Mouse (Mus musculus) cerebellum, adult 2 months (tissue): Measurements from ENCODE around the gene Elmsan1. TPM values are rescaled to one million over a fixed set of nuclear protein-coding genes. Genes with fewer than 3 reads are reported as not detected.

ENCODE experiments used
- DNase-seq, 2 experiments: peaks; one replicate each; pipeline ENCODE4 v3.0.0; 2021
- H3K27ac ChIP-seq: fragments of 200-500 bp; 2 replicates; pipeline ENCODE4 v1.5.1; 2012; ENCODE audit warnings: low read length, control low read depth, inconsistent platforms; ENCODE audit not compliant: insufficient read depth
- H3K27me3 ChIP-seq: fragments of 200-500 bp; 2 replicates; pipeline ENCODE4 v1.6.1; 2012; ENCODE audit warnings: inconsistent platforms, mild to moderate bottlenecking, low read length, moderate library complexity; ENCODE audit not compliant: control insufficient read depth, insufficient read depth
- H3K4me1 ChIP-seq: fragments of 200-500 bp; 2 replicates; pipeline ENCODE4 v1.6.1; 2011; ENCODE audit warnings: low read length; ENCODE audit not compliant: control insufficient read depth, insufficient read depth
- H3K4me3 ChIP-seq: fragments of 200-500 bp; replicated peaks from 2 replicates; pipeline ENCODE3; 2011; ENCODE audit warnings: mild to moderate bottlenecking, low read depth, low read length, control low read depth; ENCODE audit not compliant: insufficient read depth
- CTCF ChIP-seq: fragments of 200-500 bp; IDR thresholded peaks from 2 replicates; pipeline ENCODE4 v1.5.1; 2011; ENCODE audit warnings: low read depth, mild to moderate bottlenecking, control low read depth, low read length, moderate library complexity, borderline replicate concordance; ENCODE audit not compliant: insufficient read depth
- POLR2A ChIP-seq: fragments of 200-500 bp; IDR thresholded peaks from 2 replicates; pipeline ENCODE4 v1.6.1; 2011; ENCODE audit warnings: low read length, control low read depth, borderline replicate concordance; ENCODE audit not compliant: insufficient read depth
- WGBS: fragments of 180-500 bp; shearing (Covaris S2); methylation state at CpG from one replicate; pipeline ENCODE4 v1.1.7; 2018; 5-methylcytosine and 5-hydroxymethylcytosine counted together
- polyA plus RNA-seq: library from polyadenylated mRNA; depleted of rRNA; stranded (reverse); fragments of >200 nt; gene quantifications from 2 replicates; pipeline ENCODE4 v1.2.3, GENCODE M21; 2012

Elmsan1 gene
- polyA plus RNA-seq, 1 experiment: 8.4 TPM

DNA sequence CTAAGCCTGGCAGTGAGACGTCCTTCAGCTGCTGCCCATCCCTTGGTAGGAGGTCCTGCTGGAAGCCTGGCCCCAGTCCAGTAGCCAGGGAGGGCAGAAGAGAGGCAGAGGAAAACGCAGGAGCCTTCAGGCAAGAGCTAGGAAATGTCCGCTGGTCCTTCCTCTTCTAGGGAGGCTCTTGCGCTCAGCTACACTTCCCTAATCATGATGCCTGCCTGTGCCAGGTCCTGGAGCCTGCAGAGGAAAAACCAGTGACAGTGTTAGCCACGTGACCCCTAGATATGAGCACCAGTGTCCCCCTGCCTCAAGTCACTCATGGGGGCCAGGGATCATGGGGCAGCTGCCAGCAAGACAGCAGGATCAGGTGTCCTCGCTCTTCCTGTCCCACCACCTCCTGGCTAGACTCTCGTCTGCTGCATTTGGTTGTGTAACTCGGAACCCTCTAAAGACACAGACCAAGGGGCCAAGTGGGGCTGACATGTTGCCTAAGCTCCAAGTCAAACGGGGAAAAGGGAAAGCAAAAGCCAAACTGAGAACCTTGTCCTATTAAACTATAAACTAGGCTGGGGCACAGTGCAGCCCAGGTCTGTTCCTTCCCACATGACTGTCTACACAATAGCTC lies 44.4 kb downstream of the Elmsan1 start:
- H3K27ac ChIP-seq: no peak overlapping the region
- TF ChIP-seq POLR2A: no peak
- no peak for TF ChIP-seq CTCF
- H3K27me3 ChIP-seq: no peaks in the 10 kb centered on the region
- 35% methylated on average over 9 of the region's 9 CpGs for WGBS
- H3K4me3 ChIP-seq: no peak overlapping the region
- DNase-seq: peak; percentile 56 to 59
- peaks cover 45% of the 10 kb centered on the region for H3K4me1 ChIP-seq

DNA sequence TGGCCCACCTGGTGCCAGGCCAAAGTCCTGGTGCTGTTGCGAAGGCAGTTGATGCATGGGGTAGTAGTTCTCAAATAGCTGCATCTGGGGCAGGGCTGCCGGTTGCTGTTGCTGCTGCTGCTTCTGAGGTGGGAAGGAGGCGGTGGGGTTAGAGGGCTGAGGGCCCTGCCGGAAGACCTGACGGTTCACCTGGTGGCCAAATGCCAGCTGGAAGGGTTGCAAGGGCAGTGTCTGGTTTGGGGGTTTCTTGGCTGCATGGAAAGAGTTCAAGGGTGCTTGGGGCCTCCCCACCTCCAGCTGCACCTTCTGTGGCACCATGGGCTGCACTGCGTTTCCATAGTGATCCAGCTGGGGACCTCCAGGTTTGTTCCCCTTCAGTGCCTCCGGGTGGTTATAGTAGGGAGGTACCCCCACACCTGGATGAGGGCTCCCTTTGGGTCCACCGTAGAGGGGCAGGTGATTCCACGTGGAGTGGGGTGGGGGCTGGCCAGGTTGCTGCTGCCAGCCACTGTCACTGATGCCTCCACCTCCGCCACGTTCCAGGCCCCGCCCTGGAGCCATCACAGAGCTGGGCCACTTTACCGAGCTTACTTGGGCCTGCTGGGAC lies 45.3 kb downstream of the Elmsan1 start:
- DNase-seq: no peak
- Histone ChIP-seq H3K4me3 (no peak overlapping the region), H3K4me1 (peaks cover 48% of the 10 kb centered on the region), H3K27ac (no peak overlapping the region), H3K27me3 (no peaks in the 10 kb centered on the region)
- WGBS: 74% methylated on average over 13 of the region's 13 CpGs
- no peak for TF ChIP-seq POLR2A
- no peak for TF ChIP-seq CTCF

DNA sequence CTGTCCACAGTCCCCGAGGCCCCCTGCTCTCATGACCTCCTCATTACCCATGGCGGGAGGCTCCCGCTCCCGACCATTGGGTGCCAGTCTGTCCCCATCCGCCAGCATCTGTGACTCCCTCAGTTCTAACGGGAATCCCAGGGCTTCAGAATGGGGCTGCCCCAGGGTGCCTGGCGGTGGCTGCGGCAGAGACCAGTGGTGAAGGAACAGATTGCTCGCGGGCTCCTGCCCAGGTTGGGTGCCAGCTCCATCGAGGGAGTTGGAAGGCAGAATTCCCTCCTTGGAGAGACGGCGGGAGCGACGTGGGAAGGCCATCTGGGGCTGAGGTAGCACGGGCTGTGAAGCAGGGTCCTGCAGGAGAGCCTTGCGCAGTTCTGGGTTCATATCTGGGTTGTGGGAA lies 45.8 kb downstream of the Elmsan1 start:
- H3K27ac ChIP-seq: no peak overlapping the region
- no peaks in the 10 kb centered on the region for H3K27me3 ChIP-seq
- H3K4me1 ChIP-seq: peaks cover 49% of the 10 kb centered on the region
- TF ChIP-seq POLR2A: no peak
- no peak for TF ChIP-seq CTCF
- peak; percentile 70 to 72 for DNase-seq
- 14% methylated on average over 17 of the region's 17 CpGs for WGBS
- no peak overlapping the region for H3K4me3 ChIP-seq

DNA sequence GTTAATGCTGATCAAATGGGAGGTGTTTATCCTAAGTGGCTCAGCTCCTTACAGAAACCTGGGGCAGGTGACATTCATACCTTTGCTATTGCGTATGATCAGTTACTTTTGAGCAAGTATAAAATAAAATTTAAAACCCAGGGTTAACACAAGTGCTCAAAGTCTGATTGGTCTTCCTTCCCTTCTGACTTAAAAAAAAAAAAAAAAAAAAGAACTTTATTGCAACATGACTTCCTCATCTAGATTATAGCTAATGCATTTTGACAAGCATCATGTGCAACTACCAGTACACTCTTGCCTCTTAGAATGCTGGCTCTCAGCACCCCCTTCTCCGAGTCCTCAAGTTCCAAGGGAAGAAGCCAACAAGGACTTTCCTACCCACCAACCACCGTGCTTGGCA lies 46.5 kb downstream of the Elmsan1 start:
- Histone ChIP-seq H3K27me3 (no peaks in the 10 kb centered on the region), H3K4me3 (no peak overlapping the region), H3K27ac (no peak overlapping the region), H3K4me1 (peaks cover 46% of the 10 kb centered on the region)
- TF ChIP-seq POLR2A (no peak), CTCF (no peak)
- WGBS: 69% methylated on average over 3 of the region's 3 CpGs
- DNase-seq: no peak

DNA sequence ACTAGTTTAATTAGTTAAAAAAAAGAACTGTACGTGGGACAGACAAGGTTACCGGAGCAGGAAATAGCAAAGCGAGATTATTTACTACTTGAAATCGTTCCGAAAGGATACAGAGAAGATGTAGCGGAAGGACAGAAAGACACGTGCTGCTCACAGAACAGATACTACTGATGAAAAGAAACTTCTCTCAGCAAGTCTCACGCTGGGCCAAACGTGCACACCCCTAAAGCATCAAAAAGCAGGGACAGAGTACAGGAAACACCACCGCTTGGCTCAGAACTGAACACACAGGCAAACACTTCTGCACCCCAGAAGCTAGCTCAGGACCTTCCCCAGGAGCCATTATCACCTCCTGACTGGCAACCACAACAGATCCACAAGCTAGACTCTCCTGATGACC lies 48.1 kb downstream of the Elmsan1 start:
- no peak for TF ChIP-seq CTCF
- TF ChIP-seq POLR2A: no peak
- DNase-seq: no peak
- H3K4me1 ChIP-seq: peaks cover 35% of the 10 kb centered on the region
- H3K4me3 ChIP-seq: no peak overlapping the region
- 87% methylated on average over 10 of the region's 10 CpGs for WGBS
- H3K27ac ChIP-seq: no peak overlapping the region
- no peaks in the 10 kb centered on the region for H3K27me3 ChIP-seq

DNA sequence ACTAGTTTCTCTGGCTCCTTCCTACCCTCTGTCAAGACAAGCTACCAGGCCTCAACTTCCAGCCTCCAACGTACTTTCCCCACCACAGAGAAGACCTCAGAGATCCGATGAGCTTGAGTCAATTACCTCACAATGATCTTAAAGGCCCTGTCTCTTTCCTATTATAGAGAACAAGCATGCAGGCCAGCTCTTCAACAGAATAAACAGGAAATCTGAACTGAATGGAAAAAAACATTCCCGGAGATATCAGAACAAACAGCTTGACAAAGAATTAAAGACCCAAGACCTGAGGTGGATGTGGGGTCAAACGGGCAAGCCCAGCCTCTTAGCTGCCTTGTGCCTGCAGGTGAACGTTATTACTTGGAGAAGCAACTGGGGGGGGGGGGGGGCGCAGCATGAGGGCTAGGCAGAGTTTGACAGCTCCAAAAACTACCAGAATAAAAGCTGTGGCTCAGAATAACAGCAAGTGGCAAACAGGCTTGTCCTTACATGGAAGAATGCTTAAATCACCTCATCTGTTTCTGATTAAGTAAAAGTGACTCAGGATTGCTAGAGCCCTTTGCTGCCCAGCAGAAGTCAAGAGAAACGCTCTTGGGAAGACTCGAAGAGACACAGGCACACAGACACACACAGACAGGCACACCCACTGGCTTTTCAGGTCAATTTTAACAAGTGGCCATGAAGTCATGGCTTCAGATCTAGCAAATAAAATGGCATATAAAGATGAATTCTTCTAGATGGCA lies 52.9 kb downstream of the Elmsan1 start:
- no peak overlapping the region for H3K27ac ChIP-seq
- no peak for TF ChIP-seq CTCF
- DNase-seq: no peak
- H3K4me3 ChIP-seq: no peak overlapping the region
- 69% methylated on average over 8 of the region's 8 CpGs for WGBS
- H3K27me3 ChIP-seq: no peaks in the 10 kb centered on the region
- H3K4me1 ChIP-seq: peaks cover 4% of the 10 kb centered on the region

DNA sequence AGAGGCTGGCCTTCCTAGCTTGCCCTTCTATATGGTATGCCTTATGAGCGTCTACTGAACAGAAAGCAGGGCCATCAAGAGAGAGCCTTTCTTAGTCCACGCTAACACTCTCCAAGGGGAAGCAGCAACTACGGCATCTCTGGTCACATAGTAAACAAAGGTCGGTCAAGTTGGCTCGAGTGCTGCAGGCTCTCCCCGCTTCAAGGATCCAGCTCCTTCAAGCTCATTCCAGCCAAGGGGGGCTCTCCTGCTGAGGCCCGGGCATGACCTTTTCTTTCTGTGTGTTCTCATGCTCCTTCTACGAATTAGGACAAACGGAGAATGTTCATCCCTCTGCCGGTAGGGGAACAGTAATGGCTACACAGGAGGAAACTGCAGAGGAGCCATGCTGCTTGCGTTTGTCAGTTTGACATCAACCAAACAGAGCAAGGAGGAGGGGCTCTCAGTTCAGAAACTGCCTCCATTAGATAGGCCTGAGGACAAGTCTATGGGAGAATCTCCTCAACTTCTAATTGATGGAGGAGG lies 55.0 kb downstream of the Elmsan1 start:
- H3K4me1 ChIP-seq: peaks cover 4% of the 10 kb centered on the region
- TF ChIP-seq CTCF (no peak), POLR2A (no peak)
- no peak overlapping the region for H3K27ac ChIP-seq
- no peak overlapping the region for H3K4me3 ChIP-seq
- WGBS: 63% methylated on average over 11 of the region's 11 CpGs
- no peak for DNase-seq
- H3K27me3 ChIP-seq: no peaks in the 10 kb centered on the region
